Mouse (Mus musculus): ENCODE results near the gene Tmem179. TPM values are rescaled to one million over a fixed set of nuclear protein-coding genes. Genes with fewer than 3 reads are reported as not detected.

The Tmem179 gene
- polyA plus RNA-seq (2016; fragmentation: Nextera tagmentation; extraction: Ambion mirVana): 1.5 and 1.6 TPM in 2 replicates

GRCm38 (mm10) chr12:112516697-112517337 is at the start of gene Tmem179:
Gene Tmem179, minus strand, starts transcription at chr12:112516747.
- Histone ChIP-seq H3K9me3 (no peaks in the 10 kb centered on the region), H3K27me3 (replicated peaks; ENCODE audit: low read depth, poor library complexity, severe bottlenecking) (peaks cover 17% of the 10 kb centered on the region), H3K36me3 (replicated peaks) (no peaks in the 10 kb centered on the region), H3K27ac (replicated peaks) (peak within 1 kb of the TSS; percentile 7), H3K4me1 (peaks cover 28% of the 10 kb centered on the region), H3K4me3 (peak within 1 kb of the TSS; percentile 35)
- peak; percentile 83 for DNase-seq (ENCODE audit: low spot score)
- 10% methylated on average over 14 of the region's 14 CpGs for WGBS

DNA sequence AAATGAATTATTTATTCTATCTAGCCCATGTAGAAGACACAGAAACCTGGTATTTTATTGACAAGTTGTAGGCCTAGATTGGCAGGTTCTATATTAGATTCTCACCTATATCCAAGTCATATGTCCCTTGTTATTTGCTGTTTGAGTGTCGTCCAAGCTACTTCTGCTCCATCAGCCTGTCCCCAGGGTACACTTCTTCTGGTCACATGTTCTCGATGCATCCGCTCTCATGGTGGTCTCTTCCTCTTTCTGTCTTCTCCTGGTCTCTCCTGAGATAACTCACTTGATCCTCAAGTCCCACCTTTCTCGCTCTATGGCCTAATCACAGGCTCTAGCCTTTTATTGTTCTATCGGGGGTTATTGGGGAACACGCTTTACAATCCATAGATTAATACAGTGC is 46.5 kb upstream of the Tmem179 start:
- Histone ChIP-seq H3K9me3 (no peaks in the 10 kb centered on the region), H3K27ac (replicated peaks) (no peak overlapping the region), H3K27me3 (replicated peaks; ENCODE audit: low read depth, poor library complexity, severe bottlenecking) (no peaks in the 10 kb centered on the region), H3K4me3 (no peak overlapping the region), H3K4me1 (peaks cover 24% of the 10 kb centered on the region), H3K36me3 (replicated peaks) (no peaks in the 10 kb centered on the region)
- no peak for DNase-seq (ENCODE audit: low spot score)
- WGBS: 90% methylated on average over 6 of the region's 6 CpGs

- Histone ChIP-seq H3K36me3 (replicated peaks) (no peaks in the 10 kb centered on the region), H3K27me3 (replicated peaks; ENCODE audit: low read depth, poor library complexity, severe bottlenecking) (no peaks in the 10 kb centered on the region), H3K9me3 (no peaks in the 10 kb centered on the region), H3K4me3 (no peak overlapping the region), H3K27ac (replicated peaks) (no peak overlapping the region), H3K4me1 (peaks cover 24% of the 10 kb centered on the region)
- WGBS: 82% methylated on average over 5 of the region's 5 CpGs
- no peak for DNase-seq (ENCODE audit: low spot score)
Measured at GRCm38 (mm10) chr12:112562462-112562861, 45.9 kb upstream of the Tmem179 start.

DNA sequence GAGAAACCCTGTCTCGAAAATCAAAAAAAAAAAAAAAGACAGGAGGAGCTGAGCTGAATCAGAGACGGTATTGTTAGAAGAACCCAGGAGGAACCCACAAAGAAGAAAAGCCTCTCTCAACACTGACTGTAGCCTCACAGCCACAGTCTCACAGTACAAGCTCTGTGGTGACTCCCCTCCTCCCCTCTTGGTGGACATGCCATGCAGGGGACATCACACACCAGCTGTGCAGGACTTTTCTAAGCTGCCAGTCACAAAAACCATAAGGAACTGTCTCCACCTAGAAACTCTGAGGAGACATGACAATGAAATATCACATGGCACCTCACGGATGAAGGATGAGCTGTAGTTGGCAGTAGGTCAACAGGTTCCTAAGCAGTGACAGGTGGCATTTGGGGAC is 44.6 kb upstream of the Tmem179 start:
- no peak for DNase-seq (ENCODE audit: low spot score)
- WGBS: 47% methylated on average over 3 of the region's 3 CpGs
- H3K36me3 ChIP-seq (replicated peaks): no peaks in the 10 kb centered on the region
- peaks cover 24% of the 10 kb centered on the region for H3K4me1 ChIP-seq
- no peak overlapping the region for H3K27ac ChIP-seq (replicated peaks)
- no peaks in the 10 kb centered on the region for H3K9me3 ChIP-seq
- H3K27me3 ChIP-seq (replicated peaks; ENCODE audit: low read depth, poor library complexity, severe bottlenecking): no peaks in the 10 kb centered on the region
- no peak overlapping the region for H3K4me3 ChIP-seq

- H3K27ac ChIP-seq (replicated peaks): no peak overlapping the region
- no peaks in the 10 kb centered on the region for H3K9me3 ChIP-seq
- H3K36me3 ChIP-seq (replicated peaks): no peaks in the 10 kb centered on the region
- 51% methylated on average over 5 of the region's 5 CpGs for WGBS
- H3K4me1 ChIP-seq: peaks cover 22% of the 10 kb centered on the region
- H3K4me3 ChIP-seq: no peak overlapping the region
- DNase-seq (ENCODE audit: low spot score): no peak
- no peaks in the 10 kb centered on the region for H3K27me3 ChIP-seq (replicated peaks; ENCODE audit: low read depth, poor library complexity, severe bottlenecking)
Measured at GRCm38 (mm10) chr12:112560176-112560797, 43.7 kb upstream of the Tmem179 start.

DNA sequence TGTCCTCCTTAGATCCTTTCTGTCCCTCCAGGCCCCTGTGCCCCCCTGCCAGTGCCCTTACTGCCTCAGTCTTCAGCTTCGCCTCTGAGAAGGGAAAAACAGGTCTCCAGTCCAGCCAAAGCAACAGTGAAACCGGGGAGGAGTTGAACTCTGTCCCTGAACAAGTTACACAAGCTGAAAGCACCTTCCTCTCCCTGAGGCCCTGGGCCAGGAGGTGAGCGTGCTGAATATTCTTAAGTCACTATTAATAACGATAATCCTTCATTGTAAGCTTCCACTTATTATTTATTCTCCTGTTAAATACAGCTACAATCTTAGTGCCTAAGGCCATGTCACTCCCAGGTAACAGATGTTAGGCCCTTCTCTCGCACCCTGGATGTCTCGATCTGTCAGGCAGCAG is 43.1 kb upstream of the Tmem179 start:
- no peak overlapping the region for H3K27ac ChIP-seq (replicated peaks)
- no peaks in the 10 kb centered on the region for H3K27me3 ChIP-seq (replicated peaks; ENCODE audit: low read depth, poor library complexity, severe bottlenecking)
- H3K4me3 ChIP-seq: no peak overlapping the region
- no peaks in the 10 kb centered on the region for H3K36me3 ChIP-seq (replicated peaks)
- peaks cover 20% of the 10 kb centered on the region for H3K4me1 ChIP-seq
- DNase-seq (ENCODE audit: low spot score): no peak
- H3K9me3 ChIP-seq: no peaks in the 10 kb centered on the region
- WGBS: 65% methylated on average over 6 of the region's 6 CpGs

DNA sequence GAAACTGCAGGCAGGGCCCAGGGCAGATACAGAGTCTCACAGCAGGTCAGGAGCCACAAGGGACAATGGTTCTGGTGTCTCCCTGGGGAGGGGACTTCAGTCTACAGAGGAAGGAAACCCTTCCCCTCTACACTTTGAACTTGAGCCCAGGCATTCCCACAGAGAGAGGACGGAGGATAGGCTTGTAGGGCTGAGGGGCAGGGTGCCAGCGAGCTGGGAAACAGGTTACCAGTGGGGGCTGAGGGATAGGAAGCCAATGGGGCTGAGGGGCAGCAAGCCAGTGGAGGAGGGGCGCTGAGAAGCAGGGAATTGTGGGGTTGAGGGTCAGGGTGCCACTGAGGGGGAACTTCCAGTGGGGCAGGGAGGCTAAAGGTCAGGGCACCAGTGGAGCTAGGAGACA is 42.7 kb upstream of the Tmem179 start:
- no peak overlapping the region for H3K4me3 ChIP-seq
- 46% methylated on average over 3 of the region's 3 CpGs for WGBS
- no peaks in the 10 kb centered on the region for H3K27me3 ChIP-seq (replicated peaks; ENCODE audit: low read depth, poor library complexity, severe bottlenecking)
- peaks cover 19% of the 10 kb centered on the region; the same call in 1 of the 2 replicates for H3K4me1 ChIP-seq
- DNase-seq (ENCODE audit: low spot score): no peak
- H3K9me3 ChIP-seq: no peaks in the 10 kb centered on the region
- H3K36me3 ChIP-seq (replicated peaks): no peaks in the 10 kb centered on the region
- no peak overlapping the region for H3K27ac ChIP-seq (replicated peaks)

GRCm38 (mm10) chr12:112557219-112557618 is 40.7 kb upstream of the Tmem179 start:
- 84% methylated on average over 5 of the region's 5 CpGs for WGBS
- peaks cover 28% of the 10 kb centered on the region for H3K4me1 ChIP-seq

GRCm38 (mm10) chr12:112556531-112557060 is 40.0 kb upstream of the Tmem179 start:
- H3K27me3 ChIP-seq (replicated peaks; ENCODE audit: low read depth, poor library complexity, severe bottlenecking): peaks cover 4% of the 10 kb centered on the region
- no peak overlapping the region for H3K4me3 ChIP-seq
- H3K4me1 ChIP-seq: peaks cover 34% of the 10 kb centered on the region
- H3K36me3 ChIP-seq (replicated peaks): no peaks in the 10 kb centered on the region
- no peak overlapping the region for H3K27ac ChIP-seq (replicated peaks)
- no peak for DNase-seq (ENCODE audit: low spot score)
- H3K9me3 ChIP-seq: no peaks in the 10 kb centered on the region
- 75% methylated on average over 9 of the region's 9 CpGs for WGBS

More at GRCm38 (mm10) chr12:112557219-112557618, 40.7 kb upstream of the Tmem179 start:
- no peaks in the 10 kb centered on the region for H3K36me3 ChIP-seq (replicated peaks)
- no peaks in the 10 kb centered on the region for H3K9me3 ChIP-seq
- no peak overlapping the region for H3K4me3 ChIP-seq
- no peak for DNase-seq (ENCODE audit: low spot score)
- H3K27ac ChIP-seq (replicated peaks): no peak overlapping the region
- peaks cover 4% of the 10 kb centered on the region for H3K27me3 ChIP-seq (replicated peaks; ENCODE audit: low read depth, poor library complexity, severe bottlenecking)

GRCm38 (mm10) chr12:112554900-112555299 is 38.4 kb upstream of the Tmem179 start:
- 47% methylated on average over 12 of the region's 12 CpGs for WGBS
- Histone ChIP-seq H3K27me3 (replicated peaks; ENCODE audit: low read depth, poor library complexity, severe bottlenecking) (peaks cover 4% of the 10 kb centered on the region), H3K4me1 (peaks cover 36% of the 10 kb centered on the region), H3K9me3 (no peaks in the 10 kb centered on the region), H3K36me3 (replicated peaks) (no peaks in the 10 kb centered on the region), H3K4me3 (no peak overlapping the region), H3K27ac (replicated peaks) (no peak overlapping the region)
- no peak for DNase-seq (ENCODE audit: low spot score)

DNA sequence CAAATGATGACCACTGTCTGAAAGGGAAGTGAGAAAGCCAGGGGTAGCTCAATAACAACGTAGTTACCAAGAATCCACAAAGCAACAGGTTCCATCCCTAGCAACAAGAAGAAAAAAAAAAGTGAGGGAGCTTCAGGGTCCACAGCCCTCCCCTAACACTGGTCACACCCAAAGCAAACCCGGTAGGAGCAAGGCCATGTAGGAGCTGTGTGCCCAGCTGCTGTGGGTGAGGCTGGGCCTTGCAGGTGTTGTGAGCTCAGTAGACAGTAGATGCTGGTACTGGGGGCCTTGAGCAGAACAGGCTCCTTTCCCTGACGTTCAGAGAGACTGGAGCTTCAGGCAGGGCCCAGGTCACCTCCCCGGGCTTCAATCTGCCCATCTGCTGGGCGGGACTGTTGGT is 36.0 kb upstream of the Tmem179 start:
- 55% methylated on average over 5 of the region's 5 CpGs for WGBS
- Histone ChIP-seq H3K27ac (replicated peaks) (peak overlapping the region; percentile 75), H3K4me3 (no peak overlapping the region), H3K36me3 (replicated peaks) (no peaks in the 10 kb centered on the region), H3K4me1 (peaks cover 27% of the 10 kb centered on the region), H3K9me3 (no peaks in the 10 kb centered on the region), H3K27me3 (replicated peaks; ENCODE audit: low read depth, poor library complexity, severe bottlenecking) (peaks cover 4% of the 10 kb centered on the region)
- no peak for DNase-seq (ENCODE audit: low spot score)

DNA sequence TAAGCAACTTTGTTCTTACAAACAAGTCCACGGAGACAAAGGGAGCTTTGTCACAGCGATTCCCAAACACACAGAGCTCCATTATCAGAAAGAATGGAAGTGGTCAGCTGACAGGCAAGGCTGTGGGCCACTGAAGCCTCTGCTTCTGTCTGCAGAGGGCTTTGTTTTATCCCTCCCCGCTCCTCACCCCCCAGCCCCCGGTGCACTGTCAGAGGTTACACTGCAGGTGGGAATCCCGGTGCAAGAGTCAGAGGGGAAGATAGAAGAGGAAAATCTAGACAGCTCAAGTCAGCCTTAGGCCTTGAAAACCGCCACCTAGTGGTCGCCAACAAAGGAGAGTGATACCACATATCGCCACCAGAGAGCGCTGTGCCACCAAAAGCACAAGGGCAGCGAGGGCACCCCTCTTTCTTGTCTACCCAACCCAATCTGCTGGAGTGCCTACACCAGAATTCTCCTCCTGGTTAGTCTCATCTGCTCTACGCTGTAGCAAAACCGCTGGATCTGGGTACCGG is 35.4 kb upstream of the Tmem179 start:
- Histone ChIP-seq H3K27ac (replicated peaks) (peak overlapping the region; percentile 75), H3K9me3 (no peaks in the 10 kb centered on the region), H3K36me3 (replicated peaks) (no peaks in the 10 kb centered on the region), H3K4me1 (peaks cover 27% of the 10 kb centered on the region), H3K27me3 (replicated peaks; ENCODE audit: low read depth, poor library complexity, severe bottlenecking) (peaks cover 4% of the 10 kb centered on the region), H3K4me3 (peak overlapping the region; percentile 12; the same call in 1 of the 2 replicates)
- WGBS: 8% methylated on average over 13 of the region's 13 CpGs
- peak; percentile 90 for DNase-seq (ENCODE audit: low spot score)

- Histone ChIP-seq H3K4me1 (peaks cover 42% of the 10 kb centered on the region), H3K36me3 (replicated peaks) (no peaks in the 10 kb centered on the region), H3K9me3 (no peaks in the 10 kb centered on the region), H3K27ac (replicated peaks) (no peak overlapping the region), H3K27me3 (replicated peaks; ENCODE audit: low read depth, poor library complexity, severe bottlenecking) (peaks cover 4% of the 10 kb centered on the region), H3K4me3 (no peak overlapping the region)
- WGBS: 94% methylated on average over 1 of the region's 1 CpGs
- DNase-seq (ENCODE audit: low spot score): no peak
Measured at GRCm38 (mm10) chr12:112549287-112549686, 32.7 kb upstream of the Tmem179 start.

Measured in embryonic facial prominence, embryonic 10.5 days (tissue).